Mouse (Mus musculus) liver, embryonic 14.5 days (tissue): ENCODE results near the gene Eef1g.

Experiments used
- CTCF ChIP-seq: IDR thresholded peaks from 2 replicates; pipeline ENCODE4 v1.5.1; 2016; ENCODE audit warnings: antibody characterized with exemption, low read depth, control low read depth
- EP300 ChIP-seq: IDR thresholded peaks from 2 replicates; pipeline ENCODE4 v1.6.1; 2016; ENCODE audit warnings: antibody characterized with exemption, low read depth

GRCm38 (mm10) chr19:8950190-8950589, 16.7 kb upstream of the Eef1g start:
- TF ChIP-seq CTCF (no peak), EP300 (no peak)
